Mouse (Mus musculus): ENCODE results near the gene Timmdc1. TPM values are rescaled to one million over a fixed set of nuclear protein-coding genes. Genes with fewer than 3 reads are reported as not detected.

Gene Timmdc1
- polyA plus RNA-seq, 1 experiment = 7.8 TPM

GRCm38 (mm10) chr16:38456812-38457567 is 65.5 kb downstream of the Timmdc1 start:
- WGBS = 27% methylated on average over 11 of the region's 11 CpGs
- peak in 1 of 2 experiments; percentile 37 for DNase-seq (ENCODE audit: low read depth in 1 of 2, low spot score in 2 of 2)
- H3K4me3 ChIP-seq (ENCODE audit: extremely low read depth, insufficient read depth, insufficient read length) = no peak overlapping the region
- H3K27ac ChIP-seq (ENCODE audit: insufficient read depth, low read length) = no peak overlapping the region
- H3K27me3 ChIP-seq (ENCODE audit: control insufficient read depth, insufficient read depth, low read length) = no peaks in the 10 kb centered on the region
- TF ChIP-seq POLR2A (IDR thresholded peaks at IDR 0.05; ENCODE audit: low read depth, low read length) (no peak), CTCF (IDR thresholded peaks at IDR 0.05; ENCODE audit: extremely low read depth, insufficient read depth, insufficient read length, insufficient replicate concordance) (no peak)
- no peaks in the 10 kb centered on the region for H3K36me3 ChIP-seq (ENCODE audit: control insufficient read depth, insufficient read depth, low read length)
- H3K4me1 ChIP-seq (ENCODE audit: control insufficient read depth, insufficient read depth, insufficient read length) = peaks cover 13% of the 10 kb centered on the region; the same call in 1 of the 2 replicates

- H3K27ac ChIP-seq (ENCODE audit: insufficient read depth, low read length) = 0 out of 2 replicates have a peak within 1 kb of the TSS, but pooled peaks have one; percentile 36
- H3K4me1 ChIP-seq (ENCODE audit: control insufficient read depth, insufficient read depth, insufficient read length) = peaks cover 17% of the 10 kb centered on the region; the same call in 1 of the 2 replicates
These were observed 66.7 kb downstream of the Timmdc1 start, which contains the start of gene Cd80 for GRCm38 (mm10) chr16:38455511-38456418. Gene Cd80, plus strand, starts transcription at chr16:38455561.

GRCm38 (mm10) chr16:38454533-38455254 is 67.8 kb downstream of the Timmdc1 start:
- no peak overlapping the region for H3K4me3 ChIP-seq (ENCODE audit: extremely low read depth, insufficient read depth, insufficient read length)
- H3K27me3 ChIP-seq (ENCODE audit: control insufficient read depth, insufficient read depth, low read length) = no peaks in the 10 kb centered on the region
- TF ChIP-seq CTCF (IDR thresholded peaks at IDR 0.05; ENCODE audit: extremely low read depth, insufficient read depth, insufficient read length, insufficient replicate concordance) (no peak), POLR2A (IDR thresholded peaks at IDR 0.05; ENCODE audit: low read depth, low read length) (no peak)
- H3K4me1 ChIP-seq (ENCODE audit: control insufficient read depth, insufficient read depth, insufficient read length) = peaks cover 17% of the 10 kb centered on the region; the same call in 1 of the 2 replicates
- no peak for DNase-seq (ENCODE audit: low read depth in 1 of 2, low spot score in 2 of 2)
- H3K27ac ChIP-seq (ENCODE audit: insufficient read depth, low read length) = no peak overlapping the region
- WGBS = 85% methylated on average over 11 of the region's 11 CpGs
- peaks cover 4% of the 10 kb centered on the region; the same call in 1 of the 2 replicates for H3K36me3 ChIP-seq (ENCODE audit: control insufficient read depth, insufficient read depth, low read length)

More at GRCm38 (mm10) chr16:38455511-38456418, 66.7 kb downstream of the Timmdc1 start, which contains the start of gene Cd80:
- no peak within 1 kb of the TSS for H3K4me3 ChIP-seq (ENCODE audit: extremely low read depth, insufficient read depth, insufficient read length)
- TF ChIP-seq POLR2A (IDR thresholded peaks at IDR 0.05; ENCODE audit: low read depth, low read length) (no peak), CTCF (IDR thresholded peaks at IDR 0.05; ENCODE audit: extremely low read depth, insufficient read depth, insufficient read length, insufficient replicate concordance) (no peak)
- no peaks in the 10 kb centered on the region for H3K36me3 ChIP-seq (ENCODE audit: control insufficient read depth, insufficient read depth, low read length)
- no peaks in the 10 kb centered on the region for H3K27me3 ChIP-seq (ENCODE audit: control insufficient read depth, insufficient read depth, low read length)
- 86% methylated on average over 17 of the region's 17 CpGs for WGBS
- DNase-seq (ENCODE audit: low read depth in 1 of 2, low spot score in 2 of 2) = no peak

- peaks cover 17% of the 10 kb centered on the region; the same call in 1 of the 2 replicates for H3K4me1 ChIP-seq (ENCODE audit: control insufficient read depth, insufficient read depth, insufficient read length)
- TF ChIP-seq CTCF (IDR thresholded peaks at IDR 0.05; ENCODE audit: extremely low read depth, insufficient read depth, insufficient read length, insufficient replicate concordance) (no peak), POLR2A (IDR thresholded peaks at IDR 0.05; ENCODE audit: low read depth, low read length) (no peak)
- 70% methylated on average over 4 of the region's 4 CpGs for WGBS
- H3K36me3 ChIP-seq (ENCODE audit: control insufficient read depth, insufficient read depth, low read length) = peaks cover 4% of the 10 kb centered on the region; the same call in 1 of the 2 replicates
- H3K27me3 ChIP-seq (ENCODE audit: control insufficient read depth, insufficient read depth, low read length) = no peaks in the 10 kb centered on the region
- no peak overlapping the region for H3K4me3 ChIP-seq (ENCODE audit: extremely low read depth, insufficient read depth, insufficient read length)
- H3K27ac ChIP-seq (ENCODE audit: insufficient read depth, low read length) = no peak overlapping the region
- DNase-seq (ENCODE audit: low read depth in 1 of 2, low spot score in 2 of 2) = no peak
These were observed 68.5 kb downstream of the Timmdc1 start for GRCm38 (mm10) chr16:38453952-38454351.

GRCm38 (mm10) chr16:38453203-38453553 is 69.3 kb downstream of the Timmdc1 start:
- no peak for TF ChIP-seq POLR2A (IDR thresholded peaks at IDR 0.05; ENCODE audit: low read depth, low read length)
- no peak for TF ChIP-seq CTCF (IDR thresholded peaks at IDR 0.05; ENCODE audit: extremely low read depth, insufficient read depth, insufficient read length, insufficient replicate concordance)
- DNase-seq (ENCODE audit: low read depth in 1 of 2, low spot score in 2 of 2) = no peak
- Histone ChIP-seq H3K27ac (ENCODE audit: insufficient read depth, low read length) (peak overlapping the region; percentile 94), H3K36me3 (ENCODE audit: control insufficient read depth, insufficient read depth, low read length) (peaks cover 4% of the 10 kb centered on the region; the same call in 1 of the 2 replicates), H3K4me1 (ENCODE audit: control insufficient read depth, insufficient read depth, insufficient read length) (peaks cover 17% of the 10 kb centered on the region; the same call in 1 of the 2 replicates), H3K27me3 (ENCODE audit: control insufficient read depth, insufficient read depth, low read length) (no peaks in the 10 kb centered on the region), H3K4me3 (ENCODE audit: extremely low read depth, insufficient read depth, insufficient read length) (peak overlapping the region; percentile 97)
- 31% methylated on average over 3 of the region's 3 CpGs for WGBS

Measured in spleen, adult 2 months (tissue).